Mouse (Mus musculus) liver, adult 2 months (tissue): ENCODE data around the gene Fgf7. TPM values are rescaled to one million over a fixed set of nuclear protein-coding genes. Genes with fewer than 3 reads are reported as not detected.
A peak's percentile ranks its signal among the peaks of the same experiment; 100 is the strongest.

Source experiments
- DNase-seq: peaks from one replicate; pipeline ENCODE4 v3.0.0-alpha.2; 2011; ENCODE audit warnings: low read depth, low spot score; ENCODE audit errors: extremely low read depth
- H3K27ac ChIP-seq: fragments of 200-500 bp; replicated peaks from 2 replicates; pipeline ENCODE4 v1.5.1; 2012; ENCODE audit warnings: low read depth, mild to moderate bottlenecking, control low read depth, inconsistent platforms, low read length; ENCODE audit not compliant: insufficient read depth
- H3K27me3 ChIP-seq: fragments of 200-500 bp; 2 replicates; pipeline ENCODE4 v1.6.1; 2012; ENCODE audit warnings: mild to moderate bottlenecking, moderate library complexity, low read length, inconsistent platforms; ENCODE audit not compliant: control insufficient read depth, insufficient read depth
- H3K36me3 ChIP-seq: fragments of 200-500 bp; 2 replicates; pipeline ENCODE4 v1.6.1; 2012; ENCODE audit warnings: low read length, inconsistent platforms; ENCODE audit not compliant: control insufficient read depth, insufficient read depth
- H3K4me1 ChIP-seq: fragments of 200-500 bp; 2 replicates; pipeline ENCODE4 v1.6.1; 2011; ENCODE audit warnings: low read length; ENCODE audit not compliant: control insufficient read depth, insufficient read depth
- H3K4me3 ChIP-seq: fragments of 200-500 bp; 2 replicates; pipeline ENCODE4 v1.5.1; 2011; ENCODE audit warnings: low read depth, mild to moderate bottlenecking, control low read depth, low read length, moderate library complexity; ENCODE audit not compliant: insufficient read depth
- H3K79me2 ChIP-seq: fragments of 200-500 bp; 2 replicates; pipeline ENCODE4 v1.6.1; 2012; ENCODE audit warnings: inconsistent platforms, mild to moderate bottlenecking, low read length, moderate library complexity; ENCODE audit not compliant: control insufficient read depth, insufficient read depth
- H3K9ac ChIP-seq: fragments of 200-500 bp; 2 replicates; pipeline ENCODE4 v1.6.1; 2012; ENCODE audit warnings: low read depth, mild to moderate bottlenecking, control low read depth, inconsistent platforms, low read length
- CTCF ChIP-seq: fragments of 200-500 bp; IDR thresholded peaks from 2 replicates; pipeline ENCODE4 v1.5.1; 2011; ENCODE audit warnings: low read depth, low read length, control low read depth
- POLR2A ChIP-seq: fragments of 200-500 bp; IDR thresholded peaks from 2 replicates; pipeline ENCODE4 v1.6.1; 2011; ENCODE audit warnings: low read length, control low read depth; ENCODE audit not compliant: insufficient read depth; ENCODE audit errors: extremely low read depth
- WGBS: fragments of 180-500 bp; shearing (Covaris S2); methylation state at CpG from one replicate; pipeline ENCODE4 v1.1.7; 2018; 5-methylcytosine and 5-hydroxymethylcytosine counted together
- polyA plus RNA-seq: library from polyadenylated mRNA; depleted of rRNA; stranded (reverse); fragments of >200 nt; gene quantifications from 2 replicates; pipeline ENCODE4 v1.2.3, GENCODE M21; 2012
- total RNA-seq: library from RNA; depleted of rRNA; stranded (reverse); fragments of >200 nt; gene quantifications from 2 replicates; pipeline ENCODE4 v1.2.3, GENCODE M21; 2014

The Fgf7 gene
- total and polyA plus RNA-seq, 2 experiments: not detected

DNA sequence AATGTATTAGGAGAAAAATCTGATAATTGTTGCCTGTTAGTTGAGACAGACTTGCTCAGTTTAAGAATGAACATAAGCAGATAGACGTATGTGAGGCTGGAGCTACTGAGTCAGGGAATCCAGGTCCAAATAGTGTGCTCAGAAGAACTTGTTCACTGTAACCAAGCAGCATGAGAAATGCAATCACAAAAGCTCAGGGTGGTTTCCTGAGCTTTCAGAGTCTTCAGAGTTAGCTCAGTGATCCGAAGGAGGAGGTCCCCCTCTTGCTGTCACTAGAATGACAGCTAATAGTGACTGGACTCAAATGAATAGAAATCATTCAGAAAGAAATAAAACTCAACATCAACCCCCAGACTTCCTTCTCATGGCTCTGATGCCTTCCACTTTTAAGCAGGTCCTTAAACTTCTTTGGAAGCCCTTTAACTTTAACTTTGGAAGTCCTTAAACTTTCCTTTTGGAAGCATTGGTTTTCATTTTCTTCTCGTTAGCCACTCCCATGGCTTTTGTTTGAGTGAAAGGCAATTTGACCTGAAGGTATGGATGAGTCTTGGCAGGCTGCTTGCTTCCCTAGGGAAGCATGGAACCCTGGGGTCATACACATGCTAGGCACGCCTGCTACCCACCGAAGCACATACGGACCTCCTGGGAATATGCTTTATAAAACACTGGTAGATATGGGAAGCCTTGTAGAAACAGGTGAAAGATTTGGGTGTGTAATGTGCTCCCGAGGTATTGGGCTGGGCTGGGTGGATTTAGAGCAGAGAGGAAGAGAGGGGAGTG is 4.0 kb downstream of the Fgf7 start:
- Histone ChIP-seq H3K9ac (no peak overlapping the region), H3K27ac (no peak overlapping the region), H3K27me3 (no peaks in the 10 kb centered on the region), H3K36me3 (no peaks in the 10 kb centered on the region), H3K79me2 (no peaks in the 10 kb centered on the region), H3K4me3 (no peak overlapping the region), H3K4me1 (no peaks in the 10 kb centered on the region)
- 83% methylated on average over 7 of the region's 7 CpGs for WGBS
- TF ChIP-seq POLR2A (no peak), CTCF (no peak)
- no peak for DNase-seq

GRCm38 (mm10) chr2:126039414-126039891 is 5.0 kb downstream of the Fgf7 start:
- 62% methylated on average over 4 of the region's 4 CpGs for WGBS
- TF ChIP-seq POLR2A: no peak
- TF ChIP-seq CTCF: no peak
- H3K27ac ChIP-seq: no peak overlapping the region
- H3K9ac ChIP-seq: no peak overlapping the region
- no peaks in the 10 kb centered on the region for H3K4me1 ChIP-seq
- no peaks in the 10 kb centered on the region for H3K79me2 ChIP-seq
- H3K27me3 ChIP-seq: no peaks in the 10 kb centered on the region
- DNase-seq: peak; percentile 54
- H3K4me3 ChIP-seq: no peak overlapping the region
- H3K36me3 ChIP-seq: no peaks in the 10 kb centered on the region

- no peak for DNase-seq
- H3K4me3 ChIP-seq: no peak overlapping the region
- H3K4me1 ChIP-seq: no peaks in the 10 kb centered on the region
- 91% methylated on average over 2 of the region's 2 CpGs for WGBS
- H3K36me3 ChIP-seq: no peaks in the 10 kb centered on the region
- H3K27ac ChIP-seq: no peak overlapping the region
- TF ChIP-seq CTCF: no peak
- no peak overlapping the region for H3K9ac ChIP-seq
- H3K27me3 ChIP-seq: no peaks in the 10 kb centered on the region
- H3K79me2 ChIP-seq: no peaks in the 10 kb centered on the region
Measured at GRCm38 (mm10) chr2:126040651-126041050, 6.2 kb downstream of the Fgf7 start.

- Histone ChIP-seq H3K27me3 (no peaks in the 10 kb centered on the region), H3K9ac (no peak overlapping the region), H3K27ac (no peak overlapping the region), H3K79me2 (no peaks in the 10 kb centered on the region), H3K36me3 (no peaks in the 10 kb centered on the region), H3K4me1 (no peaks in the 10 kb centered on the region), H3K4me3 (no peak overlapping the region)
- no peak for DNase-seq
- 91% methylated on average over 6 of the region's 6 CpGs for WGBS
- no peak for TF ChIP-seq POLR2A
- TF ChIP-seq CTCF: no peak
Measured at GRCm38 (mm10) chr2:126041237-126041636, 6.8 kb downstream of the Fgf7 start.

GRCm38 (mm10) chr2:126042674-126043073 is 8.2 kb downstream of the Fgf7 start:
- TF ChIP-seq POLR2A (no peak), CTCF (no peak)
- Histone ChIP-seq H3K27me3 (no peaks in the 10 kb centered on the region), H3K36me3 (no peaks in the 10 kb centered on the region), H3K4me3 (no peak overlapping the region), H3K9ac (no peak overlapping the region), H3K79me2 (no peaks in the 10 kb centered on the region), H3K27ac (no peak overlapping the region), H3K4me1 (no peaks in the 10 kb centered on the region)
- 89% methylated on average over 3 of the region's 3 CpGs for WGBS
- no peak for DNase-seq

DNA sequence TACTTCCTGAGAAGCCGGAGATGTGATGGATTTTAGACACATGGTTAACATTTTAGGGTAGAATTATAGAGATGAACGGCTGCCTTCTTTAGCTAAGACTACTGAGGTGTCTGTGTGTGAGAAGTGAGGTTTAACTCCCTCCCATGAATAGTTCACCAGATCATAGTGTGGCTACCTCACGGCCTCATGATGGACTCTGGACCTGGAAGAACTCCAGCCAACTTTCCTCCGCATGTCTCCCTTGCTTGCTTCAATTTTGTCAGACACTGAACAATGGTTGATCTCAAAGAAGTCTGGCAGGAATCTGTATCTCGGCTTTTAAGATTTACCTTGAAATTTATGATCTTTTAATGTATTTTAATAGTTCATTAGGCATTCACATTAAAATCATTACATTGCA is 11.2 kb downstream of the Fgf7 start:
- Histone ChIP-seq H3K36me3 (no peaks in the 10 kb centered on the region), H3K27me3 (no peaks in the 10 kb centered on the region), H3K4me1 (no peaks in the 10 kb centered on the region), H3K27ac (no peak overlapping the region), H3K9ac (no peak overlapping the region), H3K4me3 (no peak overlapping the region), H3K79me2 (no peaks in the 10 kb centered on the region)
- TF ChIP-seq CTCF: no peak
- TF ChIP-seq POLR2A: no peak
- 68% methylated on average over 5 of the region's 5 CpGs for WGBS
- DNase-seq: peak; percentile 54
